Mouse (Mus musculus): ENCODE results near the gene Ascc1.

DNA sequence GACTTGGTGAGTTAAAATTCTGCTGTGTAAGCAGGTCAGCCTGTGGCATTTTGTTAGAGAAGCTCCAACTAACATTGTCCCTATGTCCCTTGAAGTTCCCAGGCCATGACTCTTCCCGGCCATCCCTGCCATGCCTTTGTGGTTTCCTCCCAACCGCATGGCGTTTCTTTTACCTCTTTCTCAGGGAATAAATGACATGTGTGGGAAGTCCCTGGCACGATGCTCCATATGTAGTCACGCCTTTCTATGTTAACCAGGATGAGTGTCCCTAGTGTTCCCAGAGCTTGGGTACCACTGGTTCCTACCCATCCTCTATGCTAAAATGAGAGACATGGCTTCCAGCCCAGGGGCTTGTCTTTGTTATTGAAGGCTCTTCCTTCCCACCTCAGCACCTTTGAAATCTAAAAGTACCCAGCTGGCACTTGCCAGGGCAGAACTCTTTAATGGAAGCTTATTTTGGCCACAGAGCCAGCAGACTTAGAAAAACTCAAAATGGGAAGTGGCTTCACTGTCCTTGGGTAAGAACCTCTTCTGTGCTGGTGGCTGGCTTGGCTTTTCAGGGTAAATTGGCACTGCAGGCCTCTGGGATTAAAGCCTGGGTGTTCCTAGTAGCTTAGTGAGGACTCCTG is 24.8 kb upstream of the Ascc1 start:
- TF ChIP-seq CTCF (IDR thresholded peaks at IDR 0.05; ENCODE audit: low read depth) (no peak), EP300 (IDR thresholded peaks at IDR 0.05; ENCODE audit: low read depth) (no peak)

Measured in liver, postnatal 0 days (tissue).